Mouse (Mus musculus): Measurements from ENCODE around the gene Lypd3. TPM values are rescaled to one million over a fixed set of nuclear protein-coding genes. Genes with fewer than 3 reads are reported as not detected.
"Not testable (repeated sequence)": the region's sequence is repeated elsewhere in the genome, so short reads cannot be mapped to it uniquely, and the experiment has no call there.

Lypd3 gene
- total RNA-seq, 2 experiments from 2014 or later: not detected

DNA sequence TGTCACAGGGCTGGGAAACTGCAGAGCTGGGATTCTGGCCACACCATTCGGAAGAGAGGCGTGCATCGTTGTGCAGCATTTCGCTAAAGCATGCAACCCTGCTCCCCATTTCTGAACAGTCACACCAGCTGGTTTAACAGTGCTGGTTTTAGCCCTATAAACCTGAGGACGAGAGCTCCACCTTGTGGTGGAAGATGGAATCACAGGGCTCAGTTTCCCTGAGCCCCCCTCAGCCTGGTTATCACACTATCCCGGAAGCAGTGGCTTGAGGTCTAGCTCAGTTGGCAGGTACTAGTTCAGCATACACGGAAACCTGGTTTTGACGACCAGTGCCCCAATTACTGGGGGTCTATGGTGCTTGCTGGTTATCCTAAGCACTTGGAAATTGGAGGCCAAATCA is 26.2 kb downstream of the Lypd3 start:
- DNase-seq: peak; percentile 41 to 73

DNA sequence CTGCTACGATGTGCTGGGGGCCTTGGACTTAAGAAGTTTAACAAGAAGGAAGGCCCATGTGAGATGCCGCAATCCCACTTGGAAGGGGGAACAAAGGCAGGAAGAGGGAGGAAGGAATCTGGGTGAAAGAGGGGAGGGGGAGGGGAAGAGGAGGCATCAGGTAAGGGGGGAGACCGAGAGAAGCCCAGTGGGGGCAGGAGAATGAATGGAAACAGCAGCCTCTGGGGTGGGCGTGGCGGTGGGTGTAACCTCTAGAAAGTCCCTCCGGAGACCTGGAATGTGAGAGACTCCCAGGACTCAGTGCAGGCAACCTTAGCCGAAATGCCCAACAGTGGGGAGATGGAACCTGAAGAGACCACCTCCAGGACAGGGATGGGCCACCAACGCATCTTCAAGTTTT is 28.0 kb downstream of the Lypd3 start:
- no peak for DNase-seq

GRCm38 (mm10) chr7:24664959-24665358 is 28.6 kb downstream of the Lypd3 start:
- no peak for DNase-seq

- no peak for DNase-seq
Observed at GRCm38 (mm10) chr7:24671944-24672439, 35.6 kb downstream of the Lypd3 start.

DNA sequence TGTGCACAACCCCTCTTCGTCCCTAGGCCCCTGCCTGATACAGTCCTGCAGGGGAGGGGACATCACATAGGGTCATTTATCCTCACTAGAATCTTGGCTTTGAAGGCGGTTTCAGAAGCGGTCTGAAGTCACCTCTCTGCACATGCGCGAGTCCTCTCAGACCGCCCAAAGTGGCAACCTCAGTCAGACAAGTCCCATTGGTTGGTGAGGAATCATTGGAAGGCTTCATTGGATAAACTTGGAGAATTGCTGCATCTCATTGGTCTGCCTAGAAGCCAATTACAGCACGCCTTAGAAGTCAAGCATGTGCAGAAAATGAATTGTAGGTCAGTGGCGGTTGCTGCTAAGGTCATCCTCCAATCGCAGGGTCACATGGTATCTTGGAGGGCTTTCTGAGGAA is 40.2 kb downstream of the Lypd3 start, which contains the start of gene Tex101:
Gene Tex101, minus strand, starts transcription at position 101 of the 400 bp plus-strand sequence.
- no peak for DNase-seq

DNA sequence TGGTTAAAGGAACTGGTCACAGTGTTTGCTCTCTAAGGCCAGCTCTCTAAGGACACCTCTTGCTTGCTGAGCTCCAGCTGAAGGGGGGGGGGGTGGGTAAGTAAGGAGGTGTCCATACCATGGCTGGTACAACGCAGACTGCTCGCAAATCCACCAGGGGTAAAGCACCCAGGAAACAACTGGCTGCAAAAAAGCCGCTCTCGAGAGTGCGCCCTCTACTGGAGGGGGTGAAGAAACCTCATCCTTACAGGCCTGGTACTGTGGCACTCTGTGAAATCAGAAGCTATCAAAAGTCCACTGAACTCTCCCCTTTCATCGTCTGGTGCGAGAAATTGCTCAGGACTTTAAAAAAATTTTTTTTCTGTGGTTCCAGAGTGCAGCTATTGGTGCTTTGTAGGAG is 47.8 kb downstream of the Lypd3 start:
- not testable (repeated sequence) for DNase-seq

DNA sequence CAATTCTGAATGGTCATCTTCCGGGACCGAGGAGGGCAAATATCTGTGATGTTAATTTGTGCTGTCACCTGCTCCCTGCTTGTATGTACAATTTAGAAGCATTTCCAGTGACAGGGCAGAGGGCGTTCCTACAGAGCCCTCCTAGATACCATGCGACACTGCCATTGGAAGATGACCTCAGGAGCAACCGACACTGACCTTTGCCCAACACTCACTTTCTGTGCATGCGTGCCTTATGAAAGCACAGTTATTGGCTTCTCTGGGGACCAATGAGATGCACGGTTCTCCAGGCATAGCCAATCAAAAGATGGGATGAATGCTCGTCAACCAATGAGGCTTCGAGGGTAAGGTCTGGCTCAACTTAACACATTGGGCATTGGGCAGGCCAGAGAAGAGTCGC is 51.2 kb downstream of the Lypd3 start:
- DNase-seq: not testable (repeated sequence)

Other genes with a start within 250 kb of the Lypd3 start
- 1 to 10 TPM; 6.6 to 8.4 TPM for gene Smg9, start 236.9 kb upstream of the Lypd3 start, total RNA-seq (2021)
- not detected for gene Irgc1, start 184.3 kb upstream of the Lypd3 start, total RNA-seq (2021)
- gene Plaur, start 174.1 kb upstream of the Lypd3 start, total RNA-seq (2021): 1 to 10 TPM; 2.6 to 3.4 TPM
- 10 to 100 TPM; 15.4 to 24.2 TPM for gene Cadm4, start 154.5 kb upstream of the Lypd3 start, total RNA-seq (2021)
- gene Zfp428, start 129.5 kb upstream of the Lypd3 start, total RNA-seq (2021): 10 to 100 TPM; 13.3 to 20.8 TPM
- gene AC161166.1, start 124.1 kb upstream of the Lypd3 start, total RNA-seq (2021): not detected
- 10 to 100 TPM; 15.3 to 18.3 TPM for gene Irgq, start 105.9 kb upstream of the Lypd3 start, total RNA-seq (2021)
- not detected for gene Pinlyp, start 90.4 kb upstream of the Lypd3 start, total RNA-seq (2021)
- gene Xrcc1, start 90.3 kb upstream of the Lypd3 start, total RNA-seq (2021): 10 to 100 TPM; 21.7 to 23.9 TPM
- 10 to 100 TPM; 61.2 to 71.1 TPM for gene Ethe1, start 49.0 kb upstream of the Lypd3 start, total RNA-seq (2021)
- under 1 TPM in 1 of 2 experiments, not detected in 1; 0.13 TPM for gene Zfp575, start 48.9 kb upstream of the Lypd3 start, total RNA-seq (2021)
- gene Phldb3, start 25.8 kb upstream of the Lypd3 start, total RNA-seq (2021): under 1 TPM; 0.10 to 0.31 TPM
- gene Tex101, start 40.1 kb downstream of the Lypd3 start, total RNA-seq (2021): not detected
- gene BC049730, start 72.7 kb downstream of the Lypd3 start, total RNA-seq (2021): not detected
- not detected for gene Gm4763, start 90.4 kb downstream of the Lypd3 start, total RNA-seq (2021)
- 1 to 10 TPM in 1 of 2 experiments, under 1 TPM in 1; 0.17 to 1.8 TPM for gene Cd177, start 123.8 kb downstream of the Lypd3 start, total RNA-seq (2021)
- gene Ceacam10, start 140.7 kb downstream of the Lypd3 start, total RNA-seq (2021): not detected
- not detected for gene Gm9844, start 225.7 kb downstream of the Lypd3 start, total RNA-seq (2021)
- gene Lypd4, start 233.4 kb downstream of the Lypd3 start, total RNA-seq (2021): not detected
- gene Dmrtc2, start 233.5 kb downstream of the Lypd3 start, total RNA-seq (2021): not detected
- 100 to 1,000 TPM; 548 to 623 TPM for gene Rps19, start 247.8 kb downstream of the Lypd3 start, total RNA-seq (2021)